Mouse (Mus musculus): Measurements from ENCODE around the gene Entpd1.

DNA sequence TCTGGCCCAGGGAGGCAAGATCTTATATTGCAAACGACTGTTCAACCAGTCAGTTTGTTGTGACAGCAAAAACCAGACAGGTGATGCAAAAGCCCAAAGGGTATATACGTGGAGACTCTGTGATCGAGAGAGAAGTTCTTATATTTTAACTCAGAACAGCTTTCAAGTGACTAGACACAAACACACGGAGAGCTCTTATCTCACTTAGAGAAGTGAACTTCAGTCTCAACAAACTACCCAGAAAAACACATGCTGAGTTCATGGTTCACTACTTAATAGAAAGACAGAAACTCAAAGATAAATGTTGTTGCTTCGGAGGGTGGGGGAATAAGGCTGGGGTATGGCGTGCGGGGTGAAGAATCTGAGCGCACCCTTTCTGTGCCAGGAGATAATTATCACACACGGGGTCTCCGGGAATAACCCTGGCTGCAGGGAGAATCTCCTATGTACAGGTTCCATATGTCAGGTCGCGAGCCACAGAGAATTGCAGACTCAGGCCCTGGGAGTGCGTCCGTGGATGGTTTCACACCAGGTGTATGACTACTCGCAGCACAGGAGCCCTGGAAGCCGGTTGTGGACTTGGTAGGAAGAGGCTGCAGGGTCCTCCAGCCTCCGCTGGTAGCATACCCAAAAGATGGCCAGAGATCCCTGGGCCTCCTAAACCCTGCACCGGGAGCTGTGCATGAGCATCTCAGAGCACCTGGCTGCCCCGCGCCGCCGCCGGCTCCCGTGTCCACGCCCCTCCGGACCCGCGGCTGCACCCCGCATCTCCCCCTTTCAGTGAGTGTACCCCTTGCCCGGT, 24.5 kb upstream of the Entpd1 start:
- TF ChIP-seq CTCF (IDR thresholded peaks at IDR 0.05; ENCODE audit: borderline replicate concordance, insufficient read depth, low read depth, low read length): no peak
- no peak for TF ChIP-seq POLR2A (IDR thresholded peaks at IDR 0.05; ENCODE audit: borderline replicate concordance, insufficient read depth, low read length)
